Mouse (Mus musculus): Measurements from ENCODE around the gene Zfp668. TPM values are rescaled to one million over a fixed set of nuclear protein-coding genes. Genes with fewer than 3 reads are reported as not detected.

The Zfp668 gene
- total and polyA plus RNA-seq, 3 experiments = 2.4 to 8.6 (median 5.9) TPM

DNA sequence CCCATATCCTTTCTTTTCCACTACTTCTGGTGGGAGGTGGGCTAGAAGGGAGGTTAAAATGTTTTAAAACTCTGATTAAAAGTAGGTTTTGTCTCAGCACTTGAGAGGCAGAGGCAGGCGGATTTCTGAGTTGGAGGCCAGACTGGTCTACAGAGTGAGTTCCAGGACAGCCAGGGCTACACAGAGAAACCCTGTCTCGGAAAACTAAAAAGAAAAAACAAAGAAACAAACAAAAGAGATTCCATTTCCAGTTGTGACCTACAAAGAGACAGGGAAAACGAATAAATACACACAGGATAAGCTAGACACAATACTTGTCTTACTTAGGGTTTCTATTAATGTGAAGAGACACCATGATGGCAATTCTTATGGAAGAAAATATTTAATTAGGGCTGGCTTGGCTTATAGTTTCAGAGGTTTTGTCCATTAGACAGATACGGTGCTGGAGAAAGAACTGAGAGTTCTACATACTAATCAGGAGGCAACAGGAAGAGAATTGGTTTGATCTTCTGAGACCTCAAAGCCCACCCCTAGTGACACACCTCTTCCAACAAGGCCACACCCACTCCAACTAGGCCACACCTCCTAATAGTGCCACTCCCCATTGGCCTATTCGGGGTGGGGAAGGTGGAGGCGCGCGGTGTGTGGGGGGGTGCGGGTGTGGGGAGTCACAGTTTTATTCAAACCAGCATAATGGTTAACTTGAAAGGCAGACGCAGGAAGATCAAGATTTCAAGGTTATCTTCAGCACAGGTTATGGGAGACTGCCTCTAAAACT is 21.7 kb upstream of the Zfp668 start:
- Histone ChIP-seq H3K9me3 (replicated peaks; ENCODE audit: low read length) (peaks cover 3% of the 10 kb centered on the region), H3K27me3 (replicated peaks) (no peaks in the 10 kb centered on the region), H3K36me3 (replicated peaks in 1 of 2; ENCODE audit: control insufficient read depth in 1 of 2, insufficient read depth in 1 of 2, low read length in 1 of 2) (peaks cover 0 to 13% of the 10 kb centered on the region in 2 experiments), H3K9ac (ENCODE audit: insufficient read depth, low read depth) (no peak overlapping the region), H3K4me3 (replicated peaks in 1 of 3; ENCODE audit: low read depth in 2 of 3, low read length in 2 of 3, poor library complexity in 1 of 3) (no peak overlapping the region), H3K79me2 (replicated peaks; ENCODE audit: control insufficient read depth, extremely low read depth, insufficient read depth, poor library complexity, severe bottlenecking) (no peaks in the 10 kb centered on the region), H3K4me2 (ENCODE audit: insufficient read depth, low read depth, poor library complexity, severe bottlenecking) (no peak overlapping the region), H3K27ac (ENCODE audit: insufficient read depth, low read depth) (no peak overlapping the region), H3K4me1 (ENCODE audit: control insufficient read depth in 1 of 2, insufficient read depth in 2 of 2) (peaks cover 0 to 2% of the 10 kb centered on the region in 2 experiments; a peak in 1 of 4 replicates)
- dilution Hi-C loops (cut with MboI; ENCODE audit: extremely low pct_ligation_motif_present, extremely low pct_unique_long_range_greater_than_20kb, low sequenced_read_pairs) (no loop called here), in situ Hi-C loops (cut with MboI; ENCODE audit: low pct_ligation_motif_present, low pct_unique_long_range_greater_than_20kb, low sequenced_read_pairs) (no loop called here)
- TF ChIP-seq TBP (conservative IDR thresholded peaks at IDR 0.05; ENCODE audit: low read depth, low read length) (no peak), GABPA (IDR thresholded peaks at IDR 0.05; ENCODE audit: insufficient replicate concordance, low read depth, low read length) (no peak), TCF12 (IDR thresholded peaks at IDR 0.05; ENCODE audit: low read depth, low read length) (no peak), ZNF384 (IDR thresholded peaks at IDR 0.05; ENCODE audit: low read depth, low read length) (no peak), USF2 (conservative IDR thresholded peaks at IDR 0.05; ENCODE audit: low read depth, low read length) (no peak), UBTF (IDR thresholded peaks at IDR 0.05; ENCODE audit: low read depth, low read length) (no peak), POLR2AphosphoS2 (IDR thresholded peaks at IDR 0.05; ENCODE audit: low read depth, low read length) (no peak), MYC (IDR thresholded peaks at IDR 0.05; ENCODE audit: low read depth, low read length) (no peak), KAT2A (IDR thresholded peaks at IDR 0.05; ENCODE audit: insufficient replicate concordance, low read length) (no peak), BHLHE40 (IDR thresholded peaks at IDR 0.05; ENCODE audit: low read depth, low read length) (no peak), JUN (IDR thresholded peaks at IDR 0.05; ENCODE audit: insufficient read depth, low read depth, low read length) (no peak), SIN3A (IDR thresholded peaks at IDR 0.05; ENCODE audit: low read length) (no peak), E2F4 (IDR thresholded peaks at IDR 0.05; ENCODE audit: insufficient replicate concordance, low read depth, low read length) (no peak)
- no peak for DNase-seq (ENCODE audit: extremely low read depth)

- DNase-seq (ENCODE audit: extremely low read depth) = no peak
- H3K4me1 ChIP-seq (ENCODE audit: control insufficient read depth in 1 of 2, insufficient read depth in 2 of 2) = 0 out of 4 replicates have a peak, but pooled peaks cover 0 to 2% of the 10 kb centered on the region in 2 experiments
- no peak overlapping the region for H3K4me3 ChIP-seq (replicated peaks in 1 of 3; ENCODE audit: low read depth in 2 of 3, low read length in 2 of 3, poor library complexity in 1 of 3)
- no peak overlapping the region for H3K27ac ChIP-seq (ENCODE audit: insufficient read depth, low read depth)
- peaks cover 3% of the 10 kb centered on the region for H3K9me3 ChIP-seq (replicated peaks; ENCODE audit: low read length)
- H3K36me3 ChIP-seq (replicated peaks in 1 of 2; ENCODE audit: control insufficient read depth in 1 of 2, insufficient read depth in 1 of 2, low read length in 1 of 2) = peaks cover 0 to 20% of the 10 kb centered on the region in 2 experiments
- no peak overlapping the region for H3K4me2 ChIP-seq (ENCODE audit: insufficient read depth, low read depth, poor library complexity, severe bottlenecking)
- in situ Hi-C loops (cut with MboI; ENCODE audit: low pct_ligation_motif_present, low pct_unique_long_range_greater_than_20kb, low sequenced_read_pairs) (no loop called here), dilution Hi-C loops (cut with MboI; ENCODE audit: extremely low pct_ligation_motif_present, extremely low pct_unique_long_range_greater_than_20kb, low sequenced_read_pairs) (no loop called here)
- H3K9ac ChIP-seq (ENCODE audit: insufficient read depth, low read depth) = no peak overlapping the region
- no peak for TF ChIP-seq KAT2A (IDR thresholded peaks at IDR 0.05; ENCODE audit: insufficient replicate concordance, low read length)
- H3K79me2 ChIP-seq (replicated peaks; ENCODE audit: control insufficient read depth, extremely low read depth, insufficient read depth, poor library complexity, severe bottlenecking) = no peaks in the 10 kb centered on the region
- no peaks in the 10 kb centered on the region for H3K27me3 ChIP-seq (replicated peaks)
These were observed 20.9 kb upstream of the Zfp668 start for GRCm38 (mm10) chr7:127897542-127897941.

Data from CH12.LX (cell line).